Mouse (Mus musculus) liver, embryonic 14.5 days (tissue): ENCODE data around the gene Podxl2. TPM values are rescaled to one million over a fixed set of nuclear protein-coding genes. Genes with fewer than 3 reads are reported as not detected.

ENCODE experiments used
- ATAC-seq: fragments of 200-750 bp; cut with Nextera tagmentation; 2 replicates; pipeline ENCODE4 v1.8.0; 2017; ENCODE audit warnings: moderate number of reproducible peaks, mild to moderate bottlenecking, moderate library complexity; ENCODE audit not compliant: insufficient read depth
- DNase-seq, 3 experiments: peaks; one replicate each; pipeline ENCODE4 v3.0.0-alpha.2; 2012 to 2013; ENCODE audit warnings: low read depth in 3 of 3, low spot score in 3 of 3
- H3K27ac ChIP-seq: fragments of 300-500 bp; sonication (generic); 2 replicates; pipeline ENCODE4 v1.5.1; 2014; ENCODE audit warnings: moderate library complexity, mild to moderate bottlenecking, control low read depth, inconsistent platforms
- H3K27me3 ChIP-seq: fragments of 300-500 bp; sonication (generic); 2 replicates; pipeline ENCODE4 v1.6.1; 2014; ENCODE audit warnings: mild to moderate bottlenecking, low read length, moderate library complexity; ENCODE audit not compliant: control insufficient read depth, insufficient read depth
- H3K36me3 ChIP-seq: fragments of 300-500 bp; sonication (generic); replicated peaks from 2 replicates; pipeline ENCODE4 v1.6.1; 2014; ENCODE audit warnings: low read depth; ENCODE audit not compliant: control insufficient read depth, insufficient read depth
- H3K4me1 ChIP-seq, 2 experiments: fragments of 200-500 bp in 1 of 2; fragments of 300-500 bp in 1 of 2; sonication (generic) in 1 of 2; replicated peaks; 2 replicates each; pipeline ENCODE4 v1.6.1; 2012 to 2014; ENCODE audit warnings: antibody characterized with exemption in 1 of 2, inconsistent platforms in 1 of 2, low read length in 1 of 2; ENCODE audit not compliant: control insufficient read depth in 2 of 2, insufficient read depth in 2 of 2
- H3K4me2 ChIP-seq: fragments of 300-500 bp; sonication (generic); 2 replicates; pipeline ENCODE4 v1.6.1; 2014; ENCODE audit warnings: low read depth, mild to moderate bottlenecking, control low read depth, moderate library complexity
- H3K4me3 ChIP-seq, 2 experiments: fragments of 200-500 bp in 1 of 2; fragments of 300-500 bp in 1 of 2; sonication (generic) in 1 of 2; 2 replicates each; pipeline ENCODE4 v1.5.1; 2012 to 2014; ENCODE audit warnings: low read depth in 2 of 2, low read length in 2 of 2, mild to moderate bottlenecking in 2 of 2, control low read depth in 1 of 2, inconsistent platforms in 1 of 2, moderate library complexity in 1 of 2; ENCODE audit not compliant: insufficient read depth in 1 of 2
- H3K9ac ChIP-seq: fragments of 300-500 bp; sonication (generic); replicated peaks from 2 replicates; pipeline ENCODE4 v1.6.1; 2014; ENCODE audit warnings: mild to moderate bottlenecking, control low read depth, moderate library complexity
- H3K9me3 ChIP-seq: fragments of 300-500 bp; sonication (generic); 2 replicates; pipeline ENCODE4 v1.6.1; 2016; ENCODE audit warnings: low read length, mixed read lengths; ENCODE audit not compliant: control insufficient read depth
- CTCF ChIP-seq: IDR thresholded peaks from 2 replicates; pipeline ENCODE4 v1.5.1; 2016; ENCODE audit warnings: antibody characterized with exemption, low read depth, control low read depth
- EP300 ChIP-seq: IDR thresholded peaks from 2 replicates; pipeline ENCODE4 v1.6.1; 2016; ENCODE audit warnings: antibody characterized with exemption, low read depth
- WGBS: fragments of 180-500 bp; shearing (Covaris S2); extraction: QIAGEN DNeasy Blood & Tissue Kit; methylation state at CpG from one replicate; pipeline ENCODE4 v1.1.7; 2014; ENCODE audit not compliant: insufficient replicate concordance; 5-methylcytosine and 5-hydroxymethylcytosine counted together
- polyA plus RNA-seq, 2 experiments: library from polyadenylated mRNA; depleted of rRNA in 1 of 2; stranded (reverse) in 1 of 2; unstranded in 1 of 2; fragments of >200 nt; fragmentation: Nextera tagmentation in 1 of 2; extraction: Ambion mirVana in 1 of 2; gene quantifications; 2 replicates each; pipeline versions ENCODE4 v1.2.1 to v1.2.3; 2012 to 2014

Gene Podxl2
- polyA plus RNA-seq, 2 experiments, result 1.2 to 1.9 TPM

DNA sequence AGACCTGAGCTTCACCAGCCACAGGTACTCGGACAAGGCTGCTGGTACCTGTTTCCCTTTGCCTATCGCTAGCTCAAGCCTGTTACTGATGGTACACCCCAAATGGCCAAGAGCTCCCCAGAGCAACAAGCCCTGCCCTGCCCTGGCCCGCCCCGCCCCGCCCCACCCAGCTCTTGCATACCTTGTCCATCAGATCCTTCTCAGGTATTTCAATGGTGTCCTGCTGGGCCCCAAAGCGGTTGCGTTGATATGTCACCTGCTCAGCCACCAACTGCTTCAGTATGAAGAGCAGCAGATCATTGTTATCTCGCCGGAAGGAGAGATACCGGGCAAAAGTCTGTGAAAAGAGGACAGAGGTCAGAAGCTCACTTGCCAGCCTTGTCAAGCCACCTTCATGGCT is 9.4 kb upstream of the Podxl2 start:
- Histone ChIP-seq H3K9me3 (no peaks in the 10 kb centered on the region), H3K4me2 (no peak overlapping the region), H3K4me3 (no peak overlapping the region), H3K27ac (no peak overlapping the region), H3K9ac (no peak overlapping the region), H3K4me1 (no peaks in the 10 kb centered on the region), H3K36me3 (peaks cover 82% of the 10 kb centered on the region), H3K27me3 (no peaks in the 10 kb centered on the region)
- no peak for DNase-seq
- TF ChIP-seq EP300 (no peak), CTCF (no peak)
- no peak for ATAC-seq
- WGBS, result 86% methylated on average over 10 of the region's 10 CpGs

DNA sequence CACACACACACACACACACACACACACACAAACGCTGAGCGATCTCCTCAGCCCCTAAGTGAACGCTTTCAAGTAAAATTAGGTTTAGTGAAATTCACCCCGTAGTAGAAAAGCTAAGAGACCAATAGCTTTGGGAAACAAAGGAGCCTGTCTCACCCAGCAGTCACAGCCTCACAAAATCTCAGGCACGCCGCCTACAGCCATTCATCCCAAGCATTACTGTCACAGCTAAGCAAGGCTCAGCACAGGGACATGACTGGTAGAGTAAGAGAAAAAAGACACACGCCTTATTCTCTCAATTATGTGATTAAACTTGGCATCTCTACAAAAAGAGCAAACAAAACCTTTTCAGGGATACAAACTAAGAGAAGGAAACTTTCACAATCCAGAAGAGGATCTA is 6.5 kb upstream of the Podxl2 start:
- TF ChIP-seq CTCF (no peak), EP300 (no peak)
- no peak for ATAC-seq
- no peak overlapping the region for H3K4me2 ChIP-seq
- DNase-seq, result no peak
- H3K36me3 ChIP-seq, result peaks cover 54% of the 10 kb centered on the region
- no peak overlapping the region for H3K9ac ChIP-seq
- no peak overlapping the region for H3K4me3 ChIP-seq
- 86% methylated on average over 7 of the region's 7 CpGs for WGBS
- no peaks in the 10 kb centered on the region for H3K4me1 ChIP-seq
- no peak overlapping the region for H3K27ac ChIP-seq
- H3K9me3 ChIP-seq, result no peaks in the 10 kb centered on the region
- H3K27me3 ChIP-seq, result peaks cover 5% of the 10 kb centered on the region

DNA sequence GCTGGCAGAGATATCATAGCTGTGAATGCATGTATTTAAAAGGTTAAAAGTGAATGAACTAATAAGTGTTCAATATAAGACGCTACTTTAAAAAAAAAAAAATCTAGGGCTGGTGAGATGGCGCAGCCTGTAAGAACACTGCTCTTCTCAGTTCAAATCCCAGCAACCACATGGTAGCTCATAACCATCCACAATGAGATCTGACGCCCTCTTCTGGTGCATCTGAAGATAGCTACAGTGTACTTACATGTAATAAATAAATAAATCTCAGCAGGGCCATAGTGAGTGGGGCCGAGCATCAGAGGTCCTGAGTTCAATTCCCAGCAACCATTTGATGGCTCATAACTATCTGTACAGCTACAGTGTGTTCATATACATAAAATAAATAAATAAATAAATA is 4.6 kb upstream of the Podxl2 start:
- Histone ChIP-seq H3K4me2 (no peak overlapping the region), H3K27ac (no peak overlapping the region), H3K4me1 (no peaks in the 10 kb centered on the region), H3K36me3 (peaks cover 35% of the 10 kb centered on the region), H3K4me3 (no peak overlapping the region), H3K27me3 (peaks cover 23% of the 10 kb centered on the region), H3K9ac (no peak overlapping the region), H3K9me3 (no peaks in the 10 kb centered on the region)
- WGBS, result 54% methylated on average over 4 of the region's 4 CpGs
- TF ChIP-seq CTCF (peak; percentile 31; the same call in 1 of the 2 replicates), EP300 (no peak)
- no peak for ATAC-seq
- no peak for DNase-seq

DNA sequence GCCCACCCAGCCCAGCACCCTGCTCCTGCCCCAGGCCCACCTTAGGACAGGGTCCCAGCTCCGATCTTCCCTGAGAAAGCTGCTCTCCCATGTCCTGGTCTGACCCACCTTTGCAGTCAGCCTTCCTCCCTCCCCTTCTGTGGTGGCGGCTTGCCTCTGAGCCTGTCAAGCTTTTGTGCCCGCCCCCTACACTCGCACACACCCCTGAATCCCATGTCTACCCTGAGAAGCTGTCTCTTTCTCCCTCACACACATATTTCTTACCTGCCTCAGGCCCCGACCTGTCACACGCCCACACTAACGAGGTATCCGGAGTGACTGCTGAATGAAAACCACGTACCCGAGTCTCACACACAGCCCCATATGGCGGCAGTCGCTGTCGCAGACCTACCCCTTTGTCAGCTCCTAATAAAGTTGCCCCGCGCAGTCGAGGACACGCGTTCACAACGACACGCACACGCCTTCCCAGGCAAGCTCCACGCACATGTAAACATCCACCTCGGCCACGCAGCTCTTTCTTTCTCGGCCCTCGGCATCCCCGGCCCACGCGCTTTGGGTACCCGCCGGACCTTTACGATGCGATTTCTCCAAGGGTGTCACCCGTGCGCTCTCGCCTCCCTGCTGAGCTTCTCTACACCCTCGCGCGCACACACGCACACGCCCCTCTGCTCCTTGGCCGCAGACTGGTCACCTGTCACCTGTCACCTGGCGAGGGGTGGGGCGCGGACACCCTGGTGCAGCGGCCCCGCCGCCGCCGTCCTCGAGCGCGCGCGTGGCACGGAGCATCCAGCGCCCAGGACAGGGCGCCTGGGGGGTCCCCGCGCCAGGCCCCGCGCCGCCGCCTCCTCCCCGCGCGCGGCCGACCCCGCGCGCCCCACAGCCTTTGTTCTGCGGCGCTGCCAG is 628 bp downstream of the Podxl2 start:
- no peaks in the 10 kb centered on the region for H3K36me3 ChIP-seq
- TF ChIP-seq CTCF (no peak), EP300 (no peak)
- 6% methylated on average over 69 of the region's 74 CpGs for WGBS
- no peaks in the 10 kb centered on the region for H3K4me1 ChIP-seq
- H3K9ac ChIP-seq, result no peak overlapping the region
- H3K4me3 ChIP-seq, result peak overlapping the region; percentile 42 to 45; a peak in 3 of 4 replicates
- no peaks in the 10 kb centered on the region for H3K9me3 ChIP-seq
- ATAC-seq, result no peak
- H3K27me3 ChIP-seq, result peaks cover 42% of the 10 kb centered on the region
- no peak for DNase-seq
- H3K4me2 ChIP-seq, result peak overlapping the region; percentile 64
- H3K27ac ChIP-seq, result no peak overlapping the region

DNA sequence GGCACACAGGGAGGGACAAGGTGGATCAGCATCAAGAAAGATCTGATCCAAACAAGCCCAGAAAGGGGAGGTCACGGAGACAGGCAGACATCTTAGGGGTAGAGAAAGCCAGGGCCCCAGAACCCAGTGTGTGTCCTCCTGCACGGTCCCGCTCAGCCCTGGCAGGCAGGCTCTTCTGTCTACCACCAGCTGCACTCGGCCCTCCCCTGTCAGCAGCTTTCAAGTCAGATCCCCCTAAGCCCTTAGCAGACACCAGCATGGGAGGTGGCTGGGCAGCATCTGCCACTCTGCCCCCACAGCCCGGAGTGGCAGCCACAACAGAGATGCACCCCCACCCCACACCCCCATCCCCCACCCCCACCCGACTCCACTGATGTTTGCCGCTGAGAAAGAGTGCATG is 2.0 kb downstream of the Podxl2 start:
- ATAC-seq (no peak), DNase-seq (no peak)
- 52% methylated on average over 7 of the region's 7 CpGs for WGBS
- no peak overlapping the region for H3K27ac ChIP-seq
- H3K9ac ChIP-seq, result no peak overlapping the region
- no peaks in the 10 kb centered on the region for H3K4me1 ChIP-seq
- no peak overlapping the region for H3K4me2 ChIP-seq
- H3K36me3 ChIP-seq, result no peaks in the 10 kb centered on the region
- H3K27me3 ChIP-seq, result peaks cover 42% of the 10 kb centered on the region
- no peak for TF ChIP-seq CTCF
- TF ChIP-seq EP300, result no peak
- H3K4me3 ChIP-seq, result no peak overlapping the region
- no peaks in the 10 kb centered on the region for H3K9me3 ChIP-seq
